Mouse (Mus musculus) frontal cortex, postnatal 25 days (tissue): ENCODE data around the gene Amacr.
A peak's percentile ranks its signal among the peaks of the same experiment; 100 is the strongest.

Experiments used
- DNase-seq, 2 experiments: peaks; one replicate each; pipeline ENCODE4 v3.0.0; 2022; ENCODE audit warnings: low spot score in 2 of 2

Amacr gene

DNA sequence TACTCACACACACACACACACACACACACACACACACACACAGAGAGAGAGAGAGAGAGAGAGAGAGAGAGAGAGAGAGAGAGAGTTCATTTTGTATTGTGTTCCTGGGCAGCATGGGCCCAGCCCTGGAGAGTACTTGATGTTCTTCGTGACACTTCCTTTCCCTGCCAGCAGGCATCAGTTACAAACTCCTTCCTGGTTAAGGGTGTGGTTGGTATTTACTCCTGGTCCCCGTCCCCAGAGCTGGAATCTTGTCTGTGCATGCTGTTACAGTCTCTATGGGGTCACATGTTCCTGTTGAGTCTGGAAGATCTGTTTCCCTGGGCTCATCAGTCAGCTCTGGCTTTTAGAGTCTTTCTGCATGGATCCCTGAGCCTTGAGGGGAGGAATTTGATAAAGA, 8.9 kb downstream of the Amacr start:
- DNase-seq = no peak

- no peak for DNase-seq
Measured at GRCm38 (mm10) chr15:10991566-10991965, 10.0 kb downstream of the Amacr start.

DNA sequence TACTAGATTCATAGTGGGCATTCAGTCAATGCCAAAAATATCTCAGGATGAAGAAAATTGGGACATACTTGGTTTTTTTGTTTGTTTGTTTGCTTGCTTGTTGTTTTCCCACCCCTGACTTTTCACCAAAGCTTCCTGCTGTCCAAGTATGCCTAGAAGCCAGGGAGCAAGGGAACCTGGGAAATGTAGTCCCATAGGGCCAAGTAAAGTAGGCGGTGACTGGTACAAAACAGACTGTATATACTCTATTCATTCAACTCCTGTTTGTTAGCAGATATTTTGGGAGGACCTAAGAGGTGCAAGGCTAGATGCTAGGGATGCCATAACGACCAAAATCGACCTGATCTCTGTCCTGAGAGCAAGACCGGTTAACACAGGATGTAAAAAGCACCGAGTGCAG, 18.3 kb downstream of the Amacr start:
- no peak for DNase-seq

- no peak for DNase-seq
Measured at GRCm38 (mm10) chr15:11000421-11000820, 18.9 kb downstream of the Amacr start, which contains the start of gene Slc45a2. TSS of gene Slc45a2 (plus strand) at chr15:11000721.

DNA sequence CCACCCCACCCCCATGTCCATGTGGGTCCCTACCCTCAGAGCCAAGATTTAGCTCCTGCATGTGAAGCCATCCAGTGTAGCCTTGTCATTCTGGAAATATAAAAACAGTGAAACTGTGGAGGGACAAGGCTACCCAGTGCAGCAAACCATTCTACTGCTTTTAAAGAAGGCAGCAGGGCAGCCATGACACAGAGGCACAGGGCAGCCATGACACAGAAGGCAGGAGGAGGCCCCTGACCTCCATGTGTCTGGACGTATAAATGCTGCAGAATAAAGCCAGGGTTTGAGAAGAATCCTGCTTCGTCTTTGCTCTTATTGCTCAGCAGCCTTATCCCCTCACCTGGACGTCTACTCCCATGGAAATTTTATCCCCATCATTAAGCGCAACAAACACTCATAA, 22.2 kb downstream of the Amacr start:
- DNase-seq = no peak

GRCm38 (mm10) chr15:11004646-11005045, 23.1 kb downstream of the Amacr start:
- no peak for DNase-seq

DNA sequence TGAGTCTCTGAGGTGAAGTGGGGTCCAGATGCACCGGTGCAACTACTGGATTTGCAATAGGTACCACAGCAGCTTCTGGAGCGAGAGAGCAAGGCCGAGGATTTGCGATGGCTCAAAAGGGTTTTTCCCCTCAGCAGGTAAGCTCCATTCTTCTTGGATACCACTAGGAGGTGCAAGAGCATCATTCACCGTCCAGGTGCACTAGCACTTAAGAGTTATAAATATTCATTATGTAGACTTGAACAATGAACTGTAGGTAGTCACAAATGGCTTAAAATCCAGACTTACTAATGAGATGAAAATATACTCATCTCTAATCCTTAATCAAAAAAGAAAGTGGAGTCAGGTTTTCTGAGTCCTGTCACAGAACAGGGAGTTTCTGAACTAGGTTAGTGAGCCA, 27.2 kb downstream of the Amacr start:
- no peak for DNase-seq

GRCm38 (mm10) chr15:11010976-11011548, 29.5 kb downstream of the Amacr start:
- no peak for DNase-seq

GRCm38 (mm10) chr15:11014931-11015330, 33.4 kb downstream of the Amacr start:
- DNase-seq = no peak

GRCm38 (mm10) chr15:11026801-11027561, 45.4 kb downstream of the Amacr start:
- no peak for DNase-seq

- no peak for DNase-seq
Measured at GRCm38 (mm10) chr15:11030188-11030587, 48.6 kb downstream of the Amacr start.

DNA sequence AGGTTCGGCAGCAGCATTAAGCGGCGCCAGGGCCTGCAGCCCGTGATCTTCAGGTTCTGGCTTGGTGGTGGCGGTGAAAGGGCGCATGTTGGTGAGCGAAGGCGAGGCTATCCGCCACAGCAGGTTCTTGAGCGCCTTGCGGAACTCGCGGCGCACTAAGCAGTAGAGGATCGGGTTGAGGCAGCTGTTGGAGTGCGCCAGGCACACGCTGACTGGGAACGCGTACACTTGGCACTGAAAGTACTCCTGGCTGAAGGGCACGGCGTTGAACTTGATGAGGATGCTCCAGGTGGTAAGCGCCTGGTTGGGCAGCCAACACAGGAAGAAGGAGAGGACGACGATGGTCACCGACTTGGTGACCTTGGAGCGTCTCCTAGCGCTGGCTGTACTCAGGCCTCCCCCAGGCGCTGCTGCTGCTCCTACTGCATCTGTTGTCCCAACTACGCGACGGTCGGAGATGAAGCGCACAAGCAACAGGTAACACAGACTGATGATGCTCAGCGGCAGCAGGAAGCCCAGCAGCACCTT, 54.5 kb downstream of the Amacr start:
- no peak for DNase-seq

- no peak for DNase-seq
Measured at GRCm38 (mm10) chr15:11036535-11037375, 55.2 kb downstream of the Amacr start.

- DNase-seq = no peak
Measured at GRCm38 (mm10) chr15:11037376-11037695, 55.8 kb downstream of the Amacr start.

DNA sequence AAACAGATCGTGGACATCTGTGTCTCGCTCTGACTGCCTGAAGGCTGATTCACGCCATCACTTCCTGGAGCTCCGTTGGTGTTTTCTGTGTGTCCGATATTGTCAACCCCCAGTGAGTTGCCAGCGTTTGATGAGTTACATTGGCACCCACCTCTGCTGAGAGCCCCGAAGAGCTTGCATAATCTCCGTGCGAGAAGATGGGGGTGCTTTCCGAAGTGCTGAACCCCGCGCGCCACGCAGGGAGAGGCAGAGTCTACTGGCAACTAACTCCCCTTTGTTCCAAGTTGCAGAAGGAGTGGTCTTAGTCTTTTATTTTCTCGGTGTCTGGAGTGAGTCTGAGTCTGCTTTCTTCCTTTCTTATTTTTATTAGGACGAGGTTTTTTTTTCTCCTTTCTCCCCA, 56.2 kb downstream of the Amacr start, which contains the start of gene Rxfp3:
Rxfp3 (minus strand) TSS at position 281 of the 400 bp plus-strand sequence.
- DNase-seq = no peak

GRCm38 (mm10) chr15:11038476-11038875, 56.9 kb downstream of the Amacr start:
- DNase-seq = peak; percentile 33 to 39

- no peak for DNase-seq
Measured at GRCm38 (mm10) chr15:11040067-11040466, 58.5 kb downstream of the Amacr start.

DNA sequence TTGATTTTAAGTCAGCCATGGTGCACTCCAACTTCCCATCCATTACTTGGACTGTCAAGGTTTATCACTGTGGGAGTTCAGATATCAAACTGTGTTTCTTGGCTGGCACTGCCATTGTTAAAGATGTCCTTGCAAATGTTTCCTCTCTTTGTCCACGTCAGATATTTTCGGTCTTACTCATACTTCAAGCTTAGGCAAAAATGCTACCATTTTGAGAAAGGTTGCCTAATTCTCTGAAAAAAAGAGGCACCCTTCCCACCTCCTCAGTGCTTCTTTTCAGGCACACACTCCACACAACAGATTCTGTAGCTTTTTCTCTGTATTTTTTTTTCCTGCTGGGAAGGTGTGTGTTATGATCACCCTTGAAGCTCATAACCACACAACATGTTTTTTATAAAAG, 59.7 kb downstream of the Amacr start:
- DNase-seq = no peak

- DNase-seq = no peak
Measured at GRCm38 (mm10) chr15:11042828-11043227, 61.3 kb downstream of the Amacr start.
